Mouse (Mus musculus) c-Kit-positive CD71-positive TER-119-negative erythroid progenitor cells, embryonic 14.5 days (primary cell): ENCODE measurements around the gene Numa1.
"Not testable (repeated sequence)": the region's sequence is repeated elsewhere in the genome, so short reads cannot be mapped to it uniquely, and the experiment has no call there.

Source experiments
- DNase-seq: peaks from one replicate; pipeline ENCODE4 v3.0.0-alpha.2; 2013; ENCODE audit warnings: low read depth

Gene Numa1

GRCm38 (mm10) chr7:101937569-101937968 is 3.7 kb downstream of the Numa1 start:
- no peak for DNase-seq

- DNase-seq = no peak
Observed at GRCm38 (mm10) chr7:101938348-101938747, 4.4 kb downstream of the Numa1 start.

- no peak for DNase-seq
Observed at GRCm38 (mm10) chr7:101939758-101940157, 5.8 kb downstream of the Numa1 start.

DNA sequence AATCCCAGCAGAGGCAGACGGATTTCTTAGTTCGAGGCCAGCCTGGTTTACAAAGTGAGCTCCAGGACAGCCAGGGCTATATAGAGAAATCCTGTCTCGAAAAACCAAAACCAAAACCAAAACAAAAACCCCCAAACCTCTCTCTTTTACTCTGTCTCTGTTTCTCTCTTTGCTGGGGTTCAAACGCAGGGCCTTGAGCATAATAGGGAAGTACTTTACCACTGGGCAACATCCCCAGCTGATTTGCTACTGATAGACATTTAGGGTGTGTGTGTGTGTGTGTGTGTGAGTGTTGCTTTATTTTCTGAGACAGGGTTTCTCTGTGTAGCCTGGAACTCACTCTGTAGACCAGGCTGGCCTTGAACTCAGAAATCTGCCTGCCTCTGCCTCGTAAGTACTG is 15.1 kb downstream of the Numa1 start:
- DNase-seq = not testable (repeated sequence)

GRCm38 (mm10) chr7:101951648-101952047 is 17.7 kb downstream of the Numa1 start:
- no peak for DNase-seq

DNA sequence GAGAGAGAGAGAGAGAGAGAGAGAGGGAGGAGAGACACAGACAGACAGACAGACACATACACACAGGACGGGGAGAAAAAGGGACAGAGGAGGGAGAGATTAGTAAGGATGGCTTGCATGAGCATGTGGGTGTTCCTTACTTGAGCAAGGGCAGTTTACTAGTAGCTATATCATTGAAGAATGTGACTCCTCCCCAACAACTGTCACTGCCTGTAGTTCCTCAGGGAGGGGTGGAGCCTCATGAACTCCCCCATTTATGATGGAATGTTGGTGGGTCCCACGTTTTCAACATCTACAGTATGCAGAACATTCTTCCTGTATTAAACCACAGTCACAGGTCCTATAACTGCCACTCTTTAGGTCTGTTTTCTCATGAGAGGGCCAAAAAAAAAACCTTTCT is 18.2 kb downstream of the Numa1 start:
- DNase-seq = no peak

DNA sequence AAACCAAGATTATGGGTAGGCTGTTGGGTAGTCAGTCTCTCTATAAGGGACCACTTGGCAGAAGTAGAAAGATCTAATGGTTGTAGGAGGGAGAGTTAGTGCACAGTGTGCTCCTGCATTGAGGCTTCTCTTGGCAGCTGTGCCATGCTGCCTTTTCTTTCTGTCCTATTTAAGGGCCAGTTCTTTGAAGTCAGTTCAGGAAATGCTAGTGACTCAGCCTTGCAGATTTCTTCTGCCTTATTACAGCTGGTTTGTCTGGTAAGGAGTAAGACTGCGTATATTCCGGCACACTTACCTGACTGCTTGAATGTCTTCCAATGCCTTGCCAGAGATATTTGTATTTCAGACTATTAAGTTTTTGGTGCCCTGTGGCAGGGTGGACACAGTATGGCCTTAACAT is 20.3 kb downstream of the Numa1 start:
- no peak for DNase-seq

DNA sequence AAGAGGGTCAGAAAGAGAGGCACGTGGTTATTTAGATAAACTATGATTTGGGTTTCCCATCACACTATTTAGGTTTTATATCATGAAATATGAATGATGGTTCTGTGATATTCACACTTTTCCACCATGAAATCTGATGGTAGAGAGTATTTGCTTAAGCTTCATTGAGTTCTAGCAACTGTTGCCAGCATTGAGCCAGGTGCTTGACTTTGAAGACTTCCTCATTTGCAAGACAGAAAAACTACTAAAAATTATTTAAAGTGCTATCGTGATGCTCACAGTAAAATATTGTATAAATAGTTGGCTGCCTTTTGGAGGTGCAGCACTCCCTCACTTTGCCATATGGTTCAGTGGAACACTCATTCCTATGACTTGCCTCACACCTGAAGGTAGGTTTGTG is 21.4 kb downstream of the Numa1 start:
- DNase-seq = no peak

DNA sequence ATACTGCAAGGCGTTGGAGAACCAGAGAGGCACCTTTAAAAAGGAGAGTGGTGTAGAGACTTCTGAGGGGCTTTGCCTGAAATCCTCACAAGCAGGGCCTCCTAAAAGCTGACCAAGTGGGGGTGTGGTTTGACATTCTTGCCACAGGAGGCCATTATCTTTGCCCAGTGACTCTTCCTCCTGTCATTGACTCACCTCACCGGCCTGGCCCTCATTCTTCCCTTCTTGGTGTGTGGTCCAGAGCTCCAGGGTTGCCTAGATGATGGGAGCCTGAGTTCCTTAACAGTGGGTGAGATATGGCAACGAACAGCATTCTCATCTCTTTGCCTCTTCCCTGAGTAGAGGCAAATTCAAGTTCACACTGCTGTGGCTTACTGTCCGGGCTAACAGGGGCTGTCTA is 22.0 kb downstream of the Numa1 start:
- DNase-seq = no peak

- DNase-seq = no peak
Observed at GRCm38 (mm10) chr7:101956481-101956880, 22.6 kb downstream of the Numa1 start.

DNA sequence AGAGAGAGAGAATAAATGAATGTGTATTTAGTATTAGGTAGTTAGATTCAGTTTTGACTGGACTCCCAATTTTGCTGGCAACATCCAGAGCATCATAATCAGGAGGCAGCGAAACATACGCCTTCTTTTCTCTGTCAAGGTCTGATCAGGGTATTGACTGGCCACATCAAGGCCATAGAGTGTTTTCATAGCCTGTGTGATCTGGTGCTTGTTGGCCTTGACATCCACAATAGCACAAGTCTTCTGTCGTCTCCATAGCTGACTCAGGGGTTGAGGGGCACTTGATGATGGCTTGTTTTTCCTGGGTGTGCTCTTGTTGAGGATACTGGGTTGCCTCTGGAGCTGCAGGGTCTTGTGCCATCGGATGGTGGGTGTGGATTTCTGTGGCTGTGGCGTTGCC is 23.0 kb downstream of the Numa1 start:
- no peak for DNase-seq

DNA sequence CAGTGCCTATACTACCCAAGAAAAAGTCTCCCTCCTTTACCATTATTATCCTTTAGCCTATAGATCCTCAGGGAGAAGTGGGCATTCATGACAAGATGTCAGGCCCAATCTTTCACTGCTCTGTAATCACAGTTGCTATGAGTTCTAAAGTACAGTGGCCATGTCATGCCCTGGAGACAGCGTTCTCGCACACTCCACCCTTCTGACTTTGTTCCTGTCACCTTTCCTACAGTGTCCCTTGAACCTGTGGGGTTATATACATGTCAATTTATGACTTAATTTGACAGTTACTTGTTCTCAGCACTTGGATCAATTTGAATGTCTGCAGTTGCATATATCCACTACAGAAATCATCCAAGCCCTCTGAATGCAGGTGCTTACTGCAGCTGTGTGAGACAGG is 28.9 kb downstream of the Numa1 start:
- DNase-seq = no peak

- DNase-seq = no peak
Observed at GRCm38 (mm10) chr7:101963621-101964020, 29.7 kb downstream of the Numa1 start.

DNA sequence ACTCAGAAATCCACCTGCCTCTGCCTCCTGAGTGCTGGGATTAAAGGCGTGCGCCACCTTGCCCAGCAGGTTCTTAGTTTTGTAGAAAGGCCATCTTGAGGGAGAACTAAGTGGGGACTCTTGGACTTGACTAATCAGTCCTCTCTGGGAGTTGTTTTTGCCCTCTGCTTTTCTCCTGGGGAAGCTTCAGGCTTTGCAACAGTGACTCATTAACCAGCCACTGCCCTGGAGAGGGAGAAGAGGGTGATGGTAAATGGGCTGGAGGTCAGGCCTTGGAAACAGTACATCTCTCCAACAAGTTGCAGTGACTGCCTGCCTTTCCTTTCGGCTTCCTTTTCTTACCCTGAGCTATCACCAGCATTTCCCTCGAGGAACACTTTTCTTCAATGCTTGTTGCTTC is 30.6 kb downstream of the Numa1 start:
- DNase-seq = no peak

DNA sequence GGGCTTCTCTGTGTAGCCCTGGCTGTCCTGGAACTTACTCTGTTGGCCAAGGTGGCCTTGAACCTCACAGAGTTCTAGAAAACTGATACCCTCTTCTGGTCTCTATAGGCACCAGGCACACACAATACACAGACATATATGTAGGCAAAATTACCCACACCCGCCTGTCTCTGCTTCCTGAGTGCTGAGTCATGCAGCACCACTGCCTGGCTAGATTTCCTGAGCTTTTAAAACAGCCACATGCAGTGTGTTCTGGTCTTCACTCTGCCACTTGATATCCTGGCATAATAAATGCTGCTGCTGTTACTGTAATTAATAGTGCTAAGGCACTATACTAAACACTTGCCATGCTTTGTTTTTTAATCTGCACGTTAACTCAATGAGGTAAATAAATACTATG is 31.7 kb downstream of the Numa1 start:
- DNase-seq = peak; percentile 32

- no peak for DNase-seq
Observed at GRCm38 (mm10) chr7:101967256-101967655, 33.3 kb downstream of the Numa1 start.

DNA sequence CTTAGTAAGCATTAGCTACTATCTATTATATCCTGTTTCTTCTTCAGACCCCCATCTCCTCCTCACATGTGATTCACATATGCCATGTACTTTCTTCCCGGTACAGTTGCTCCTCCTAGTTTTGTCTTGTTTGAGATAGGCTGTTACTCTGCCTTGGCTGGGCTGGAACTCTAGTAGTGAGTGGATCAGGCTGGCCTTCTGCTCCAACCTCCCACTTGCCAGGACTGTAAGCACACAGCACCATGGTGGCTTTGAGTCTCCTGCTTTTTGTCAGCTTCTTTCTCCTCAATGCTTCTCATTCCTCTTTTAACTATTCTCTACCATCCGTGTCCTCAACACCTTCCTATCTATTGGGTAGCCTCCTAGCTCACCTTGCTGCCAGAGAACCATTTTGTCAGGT is 34.8 kb downstream of the Numa1 start:
- DNase-seq = no peak

GRCm38 (mm10) chr7:101969694-101970428 is 36.0 kb downstream of the Numa1 start:
- peak; percentile 61 for DNase-seq

DNA sequence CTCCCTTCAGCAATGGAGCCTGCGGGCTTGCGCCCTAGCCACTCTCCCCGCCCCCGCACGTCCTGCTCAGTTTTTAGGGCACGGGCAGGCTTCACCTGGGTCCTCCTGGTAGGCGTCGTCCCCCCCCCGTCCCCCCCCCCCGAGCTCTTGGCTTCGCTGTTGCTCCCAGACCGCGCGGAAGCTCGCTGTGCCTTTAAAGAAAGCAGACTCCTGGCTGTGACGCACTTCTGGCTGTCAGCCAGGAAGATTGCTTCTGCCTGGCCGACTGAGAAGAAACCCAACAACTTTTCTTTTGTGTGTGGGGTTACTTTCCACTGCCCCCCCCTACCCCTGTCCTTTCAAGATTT is 36.5 kb downstream of the Numa1 start:
- DNase-seq = peak; percentile 81

DNA sequence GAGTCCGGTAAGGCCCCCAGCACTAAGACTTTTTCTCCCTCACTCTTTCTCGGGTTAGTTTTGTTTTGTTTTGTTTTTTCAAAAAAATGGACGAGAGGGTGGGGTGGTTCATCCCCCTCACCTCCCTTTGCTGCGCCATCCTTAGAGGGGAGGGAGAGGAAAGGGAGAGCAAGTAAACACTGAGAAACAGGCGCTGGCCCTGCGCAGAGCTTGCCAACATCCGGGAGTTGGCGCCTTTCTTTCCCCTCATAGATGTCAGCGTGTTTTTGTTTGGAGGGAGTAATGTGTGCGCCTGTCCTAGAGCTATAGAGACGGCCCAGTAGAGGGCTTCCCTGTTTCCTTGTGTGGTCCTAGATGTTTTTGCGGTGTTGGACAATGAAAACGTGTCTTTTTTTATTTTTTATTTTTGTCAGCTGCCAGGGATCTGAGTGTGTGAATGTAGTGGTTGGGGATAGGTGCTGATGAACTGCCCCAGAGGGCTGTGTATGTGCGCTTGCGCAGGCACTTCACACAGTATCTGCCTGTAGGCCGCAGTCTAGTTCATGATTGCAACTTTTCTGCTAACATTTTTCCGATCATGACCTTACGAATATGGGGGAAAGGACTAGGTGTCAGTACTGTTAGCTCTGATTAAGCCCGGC is 37.0 kb downstream of the Numa1 start:
- DNase-seq = peak; percentile 51

- no peak for DNase-seq
Observed at GRCm38 (mm10) chr7:101971721-101972120, 37.8 kb downstream of the Numa1 start.

DNA sequence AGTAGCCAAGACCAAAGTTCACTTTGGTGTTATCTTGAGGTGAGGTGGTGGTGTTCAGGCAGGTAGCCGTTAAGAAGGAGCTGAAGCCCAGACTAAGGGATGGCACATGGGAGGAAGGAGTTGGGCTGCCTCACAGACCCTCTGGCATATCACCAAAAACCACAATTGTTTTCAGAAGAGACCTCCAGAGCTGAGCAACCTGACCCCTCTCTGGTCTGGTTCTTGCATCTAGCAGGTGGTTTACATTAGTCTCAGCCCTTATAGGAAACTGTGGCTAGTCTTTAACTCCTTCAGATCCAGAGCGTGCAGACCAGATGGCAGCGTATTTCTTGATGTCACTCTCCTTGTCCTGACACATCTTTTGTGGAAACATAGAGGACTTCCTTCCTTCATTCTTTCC is 39.8 kb downstream of the Numa1 start:
- no peak for DNase-seq

GRCm38 (mm10) chr7:101974505-101974904 is 40.6 kb downstream of the Numa1 start:
- no peak for DNase-seq

DNA sequence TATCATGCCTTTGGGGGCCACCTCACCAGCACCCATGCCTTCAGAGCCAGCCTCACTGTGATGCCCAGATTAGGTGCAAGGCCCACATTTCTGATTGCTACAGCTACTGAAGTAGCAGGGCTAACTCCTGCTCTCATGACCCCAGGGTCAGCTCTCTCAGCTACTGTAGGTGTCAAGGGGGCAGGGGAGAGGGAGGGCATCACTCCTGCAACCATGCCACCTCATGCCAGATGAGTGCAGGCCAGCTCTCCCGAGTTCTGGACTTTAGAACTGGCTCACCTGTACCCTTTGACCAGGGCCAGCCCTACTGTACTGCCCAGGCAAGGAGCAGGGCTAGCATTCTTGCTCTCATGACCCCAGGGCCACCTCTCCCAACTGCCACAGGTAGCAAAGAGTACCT is 48.8 kb downstream of the Numa1 start:
- DNase-seq = no peak
